Mouse (Mus musculus) erythroid progenitor cell, adult 5-6 weeks (primary cell): ENCODE measurements around the gene Prkd2. TPM values are rescaled to one million over a fixed set of nuclear protein-coding genes. Genes with fewer than 3 reads are reported as not detected.

Source experiments
- ATAC-seq: replicated peaks from 2 replicates; pipeline ENCODE4 v1.8.0; 2016; ENCODE audit warnings: moderate number of reproducible peaks, mild to moderate bottlenecking, moderate TSS enrichment, inconsistent platforms; ENCODE audit not compliant: poor library complexity, low FRiP score, severe bottlenecking
- total RNA-seq, 2 experiments: library from RNA; stranded (forward) in 1 of 2; stranded (reverse) in 1 of 2; fragments of 150-400 nt in 1 of 2; fragments of 186-747, 209-891 nt in 1 of 2; gene quantifications; 2 replicates each; pipeline versions ENCODE4 v1.2.3 to v1.2.4; 2015 to 2017; ENCODE audit warnings: low replicate concordance in 2 of 2

Prkd2 gene
- total RNA-seq (2015; ENCODE audit: low replicate concordance) (8.3 and 18.4 TPM in 2 replicates), total RNA-seq (2017; ENCODE audit: low replicate concordance) (3.8 and 4.9 TPM in 2 replicates)

DNA sequence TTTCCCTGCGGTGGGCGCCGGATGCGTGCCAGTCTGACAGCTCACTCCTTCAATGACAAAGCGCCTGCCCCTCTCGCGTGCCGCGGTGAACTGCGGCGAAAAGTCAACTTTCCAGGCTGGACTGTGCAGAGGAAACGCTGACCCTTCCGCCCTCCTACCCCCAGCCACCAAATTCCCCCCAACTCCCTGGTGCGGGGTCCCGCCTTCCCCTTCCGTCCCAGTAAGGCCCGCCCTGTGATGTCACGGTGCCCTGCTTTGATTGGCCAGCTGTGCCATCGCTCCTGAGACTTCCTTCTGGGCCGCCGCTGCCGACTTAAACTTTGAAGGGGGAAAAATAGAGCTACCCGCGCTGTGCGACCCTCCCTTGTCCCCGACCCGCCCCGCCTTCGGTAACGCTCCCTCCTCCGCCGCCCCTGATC, at the start of gene Prkd2:
Gene Prkd2, plus strand, starts transcription at position 258 of the 419 bp plus-strand sequence.
- ATAC-seq = peak; percentile 87

DNA sequence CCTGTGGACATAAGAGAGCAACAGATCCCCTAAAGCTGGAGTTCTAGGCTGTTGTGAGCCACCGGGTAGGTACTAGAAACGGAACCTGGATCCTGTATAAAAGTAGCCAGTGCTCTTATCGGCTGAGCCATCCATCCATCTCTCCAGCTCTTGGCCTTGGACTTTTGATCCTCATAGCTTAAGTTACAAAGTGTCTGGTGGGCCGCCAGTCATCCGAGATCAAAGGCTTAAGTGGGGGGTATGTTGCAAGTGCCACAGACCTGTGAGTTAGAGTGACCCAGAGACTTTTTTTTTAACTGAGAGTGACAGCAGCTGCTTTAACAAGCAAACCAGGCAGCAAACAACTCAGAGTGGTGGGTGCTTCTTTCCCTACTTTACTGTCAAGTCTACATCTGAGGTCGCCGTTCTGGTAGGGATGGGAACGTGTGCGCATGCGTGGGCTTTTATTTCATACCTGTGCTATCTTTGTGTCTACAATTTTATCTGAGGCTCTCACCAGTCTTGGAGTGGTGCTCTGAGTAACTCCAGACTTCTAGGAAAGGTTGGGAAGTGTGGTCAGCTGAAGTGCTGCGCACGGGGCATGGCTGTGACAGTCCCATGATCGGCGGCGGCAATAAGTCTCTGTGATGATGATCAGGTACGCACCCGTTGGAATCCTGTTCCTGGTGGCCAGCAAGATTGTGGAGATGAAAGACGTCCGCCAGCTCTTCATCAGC, 49.5 kb upstream of the Prkd2 start:
- ATAC-seq = no peak

DNA sequence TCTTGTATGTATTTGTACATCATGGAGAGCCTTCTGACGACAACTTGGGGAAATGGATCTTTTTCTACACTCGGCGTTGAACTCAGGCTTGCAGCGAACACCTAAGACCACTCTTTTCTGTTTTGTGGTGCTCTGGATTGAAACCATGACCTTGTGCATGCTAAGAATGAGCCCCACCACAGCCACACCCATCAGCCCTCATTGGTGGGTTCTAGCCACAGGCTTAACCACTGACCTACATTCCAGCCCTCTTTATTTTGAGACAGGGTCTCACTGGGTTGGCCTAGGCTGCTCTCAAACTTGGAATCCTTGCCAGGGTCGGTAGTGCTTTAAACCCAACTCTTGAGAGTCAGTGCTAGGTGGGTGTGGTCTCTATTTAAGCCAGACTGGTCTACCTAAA, 47.8 kb upstream of the Prkd2 start:
- no peak for ATAC-seq

DNA sequence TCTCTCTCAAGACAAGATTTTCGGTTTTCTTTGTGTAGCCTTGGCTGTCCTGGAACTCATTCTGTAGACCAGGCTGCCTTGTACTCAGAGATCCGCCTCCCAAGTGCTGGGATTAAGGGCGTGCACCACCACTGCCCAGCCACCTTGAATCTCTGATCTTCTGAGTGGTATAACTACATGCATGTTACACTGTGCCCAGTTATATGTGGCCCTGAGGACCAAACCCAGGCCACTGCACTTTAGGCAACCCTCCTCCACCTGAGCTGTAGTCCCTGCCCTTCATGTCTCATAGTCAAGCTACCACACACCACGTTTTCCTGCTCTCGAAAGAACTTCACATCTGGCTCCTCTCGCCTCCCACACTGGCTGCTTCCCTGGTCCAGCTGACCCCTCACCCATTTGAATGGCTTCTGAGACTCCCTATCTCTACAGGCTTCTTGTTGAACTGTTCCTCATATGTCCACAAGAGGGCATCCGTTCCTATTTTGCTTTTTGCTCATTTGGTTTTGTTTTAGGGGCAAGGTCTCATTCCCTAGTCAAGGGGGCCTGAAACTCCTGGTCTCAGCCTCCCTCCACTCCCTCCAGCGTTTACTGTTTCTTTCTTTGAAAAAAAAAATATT, 38.2 kb upstream of the Prkd2 start:
- peak; percentile 78 for ATAC-seq

- ATAC-seq = no peak
These were observed 34.8 kb upstream of the Prkd2 start for GRCm38 (mm10) chr7:16807936-16808335.

GRCm38 (mm10) chr7:16808647-16809046, 34.1 kb upstream of the Prkd2 start:
- no peak for ATAC-seq

GRCm38 (mm10) chr7:16809739-16810138, 33.0 kb upstream of the Prkd2 start:
- peak; percentile 80 for ATAC-seq

DNA sequence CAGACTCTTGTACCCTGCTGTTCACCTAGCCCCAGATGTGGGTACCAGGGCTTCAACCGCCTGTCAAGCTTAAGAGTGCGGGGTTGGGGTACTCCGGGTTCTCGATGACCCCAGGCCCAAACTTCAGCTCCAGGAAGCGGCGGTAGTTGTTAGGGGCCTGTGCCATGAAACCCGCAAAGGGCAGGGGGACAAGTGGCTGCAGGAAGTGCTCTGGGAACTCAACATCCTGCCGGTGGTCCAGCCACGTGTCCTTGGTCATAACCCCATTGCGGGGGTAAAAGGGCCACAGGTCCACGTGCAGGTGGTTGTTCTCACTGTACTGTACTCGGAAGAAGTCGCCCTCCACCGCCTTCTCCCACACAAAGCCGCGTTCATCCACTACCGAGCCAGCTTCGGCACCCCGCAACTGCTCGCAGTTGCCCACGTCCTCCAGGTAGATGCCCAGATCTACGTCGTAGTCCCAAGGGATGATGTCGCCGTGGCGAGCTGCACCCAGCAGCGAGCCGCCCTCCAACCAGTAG, 32.2 kb upstream of the Prkd2 start:
- ATAC-seq = no peak

DNA sequence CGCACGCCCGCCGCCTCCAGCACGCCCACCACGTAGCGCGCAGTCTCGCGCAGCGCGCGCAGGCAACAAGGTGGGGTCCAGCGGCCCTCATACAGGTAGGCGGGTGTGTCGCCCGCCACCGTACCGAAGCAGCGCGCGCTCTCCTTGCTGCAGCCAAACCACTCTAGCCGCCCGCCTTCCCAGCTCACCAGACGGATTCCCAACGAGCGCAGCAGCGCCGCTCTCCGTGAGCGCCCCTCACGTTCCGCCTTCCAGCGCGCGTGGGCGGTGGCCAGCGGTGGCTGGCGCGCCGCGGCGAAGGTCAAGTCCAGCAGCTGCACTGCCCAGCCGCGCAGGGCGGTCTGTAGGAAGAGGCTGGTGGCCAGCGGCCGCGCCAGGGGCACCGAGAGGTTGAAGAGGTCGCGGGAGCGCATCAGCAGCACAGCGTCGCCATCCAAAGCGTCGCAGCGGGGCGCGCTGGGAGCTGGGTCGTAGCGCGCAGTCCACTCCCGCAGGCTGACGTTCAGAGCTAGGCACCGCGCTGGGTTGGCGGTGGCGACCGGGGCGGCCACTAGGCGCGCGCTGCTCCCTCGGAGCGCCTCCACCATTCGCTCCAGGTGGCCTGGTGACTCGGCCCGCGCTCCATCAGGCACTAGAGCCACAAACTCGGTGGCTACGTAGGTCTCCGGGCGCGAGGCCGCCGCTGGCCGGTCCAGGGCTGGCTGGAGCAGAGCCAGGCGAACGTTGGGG, 31.6 kb upstream of the Prkd2 start:
- ATAC-seq = no peak

DNA sequence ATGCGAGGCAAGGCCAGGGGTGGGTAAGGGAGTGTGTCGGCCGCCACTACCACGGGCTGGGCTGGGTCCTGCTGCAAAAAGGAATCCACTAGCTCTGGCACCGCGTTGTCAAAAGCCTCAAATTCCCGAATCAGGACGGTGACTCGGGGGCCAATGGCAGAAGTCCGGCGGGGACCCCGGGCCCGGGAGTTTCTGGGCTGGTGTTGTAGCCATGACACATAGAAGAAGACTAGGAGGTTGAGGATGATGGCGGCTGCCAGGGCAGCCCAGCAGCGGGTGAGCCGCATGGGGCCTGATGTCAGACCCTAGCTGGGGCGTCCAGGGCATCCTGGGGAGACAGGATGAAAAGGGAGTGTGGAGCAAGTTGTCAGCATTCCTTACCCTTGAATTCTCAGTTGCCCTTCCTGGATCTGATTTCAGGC, 31.0 kb upstream of the Prkd2 start:
- no peak for ATAC-seq

- ATAC-seq = no peak
These were observed 30.2 kb upstream of the Prkd2 start for GRCm38 (mm10) chr7:16812505-16812904.

DNA sequence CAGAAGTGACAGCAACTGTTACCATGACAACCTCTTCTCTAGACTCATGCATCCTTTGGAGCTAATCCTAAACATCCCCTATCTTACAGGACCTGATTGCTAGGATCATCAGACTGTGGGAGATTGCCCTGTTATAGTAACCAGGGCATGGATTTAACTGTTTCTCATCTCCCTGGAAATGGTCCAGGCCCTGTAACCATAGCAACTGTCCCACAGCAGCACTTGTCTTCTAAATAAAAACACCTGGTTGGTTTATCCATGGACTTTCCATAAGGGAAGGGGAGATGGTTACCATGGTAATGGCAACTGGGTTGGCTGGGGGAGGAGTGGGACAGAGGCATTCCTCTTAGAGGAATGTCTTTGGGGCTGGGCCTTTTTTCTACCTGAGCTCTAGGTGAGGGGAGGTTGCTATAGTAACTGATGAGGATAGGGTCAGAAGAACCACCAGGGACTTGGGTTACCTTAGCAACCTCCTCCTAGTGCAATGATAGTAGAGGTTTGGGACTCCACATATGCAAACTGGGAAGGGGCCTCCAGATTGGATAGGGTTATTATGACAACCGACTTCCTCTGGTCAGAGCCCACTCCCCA, 27.3 kb upstream of the Prkd2 start, which contains the start of gene Strn4:
Gene Strn4, plus strand, starts transcription at position 539 of the 591 bp plus-strand sequence.
- no peak for ATAC-seq

DNA sequence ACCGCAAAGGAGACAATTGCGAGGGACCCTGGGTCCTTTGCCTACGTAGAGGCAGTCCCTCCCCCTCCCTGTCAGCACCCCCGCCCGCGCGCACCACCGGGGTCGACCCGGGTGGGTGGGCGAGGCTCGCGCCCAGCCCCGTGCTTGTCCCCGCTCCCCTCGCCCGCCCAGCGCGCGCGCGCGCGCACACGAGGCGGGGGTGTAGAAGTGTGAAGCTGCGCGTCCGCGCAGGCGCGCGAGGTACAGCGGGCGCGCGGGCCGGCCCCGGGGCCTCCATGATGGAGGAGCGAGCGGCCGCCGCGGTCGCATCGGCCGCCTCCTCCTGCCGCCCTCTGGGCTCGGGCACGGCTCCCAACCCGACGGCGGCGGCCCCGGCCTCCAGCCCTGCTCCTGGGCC, 26.6 kb upstream of the Prkd2 start:
- peak; percentile 45; the same call in 1 of the 2 replicates for ATAC-seq

DNA sequence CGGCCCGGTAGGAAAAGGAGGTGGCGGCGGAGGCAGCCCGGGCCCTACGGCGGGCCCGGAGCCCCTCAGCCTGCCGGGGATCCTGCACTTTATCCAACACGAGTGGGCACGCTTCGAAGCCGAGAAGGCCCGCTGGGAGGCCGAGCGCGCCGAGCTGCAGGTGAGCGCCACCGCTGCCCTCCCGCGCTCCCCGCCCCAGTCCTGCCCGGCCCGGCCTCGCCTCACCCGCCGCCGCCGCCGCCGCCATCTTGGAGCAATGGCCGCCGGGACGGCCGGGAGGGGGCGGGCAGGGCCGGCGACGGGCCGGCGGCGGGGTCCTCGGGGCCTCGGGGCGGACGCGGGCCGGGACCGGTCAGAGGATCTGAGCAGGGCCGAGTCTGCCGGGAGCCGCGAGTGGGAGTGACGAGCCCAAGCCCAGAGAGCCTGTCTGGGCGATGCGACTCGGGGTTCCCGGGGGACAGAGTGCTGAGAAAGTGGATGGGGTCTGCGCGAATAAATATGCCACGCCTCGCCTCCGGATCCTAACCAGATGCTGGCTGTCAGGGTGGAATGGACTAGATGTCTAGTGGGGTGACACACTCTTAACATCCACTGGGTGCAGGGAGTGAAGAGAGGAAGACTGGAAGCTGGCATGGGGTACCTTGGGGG, 26.1 kb upstream of the Prkd2 start, which contains the start of gene Fkrp:
Gene Fkrp, minus strand, starts transcription at position 258 of the 648 bp plus-strand sequence.
- peak; percentile 59 for ATAC-seq

DNA sequence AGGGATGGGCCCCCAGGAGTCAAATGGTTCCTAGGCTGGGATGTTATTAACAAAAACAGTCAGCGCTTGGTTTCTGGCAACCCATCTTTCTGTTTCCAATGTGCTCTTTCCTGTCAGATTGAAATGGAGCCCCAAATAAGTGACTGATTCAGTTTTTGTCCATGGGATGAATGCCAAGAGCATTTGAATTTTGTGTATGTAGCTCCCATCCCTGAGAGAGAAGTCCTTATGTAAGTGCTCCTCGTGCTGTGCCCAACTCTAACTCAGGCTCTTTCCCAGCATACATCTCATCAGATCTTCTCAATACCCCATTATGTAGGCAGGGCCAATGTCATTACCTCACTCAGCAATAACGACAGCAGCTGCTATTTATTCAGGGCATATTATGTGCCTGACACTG, 25.0 kb upstream of the Prkd2 start:
- no peak for ATAC-seq

- peak; percentile 79 for ATAC-seq
These were observed 22.9 kb upstream of the Prkd2 start for GRCm38 (mm10) chr7:16819794-16820193.

- no peak for ATAC-seq
These were observed 22.4 kb upstream of the Prkd2 start for GRCm38 (mm10) chr7:16820271-16820763.

- no peak for ATAC-seq
These were observed 21.6 kb upstream of the Prkd2 start for GRCm38 (mm10) chr7:16821091-16821490.

DNA sequence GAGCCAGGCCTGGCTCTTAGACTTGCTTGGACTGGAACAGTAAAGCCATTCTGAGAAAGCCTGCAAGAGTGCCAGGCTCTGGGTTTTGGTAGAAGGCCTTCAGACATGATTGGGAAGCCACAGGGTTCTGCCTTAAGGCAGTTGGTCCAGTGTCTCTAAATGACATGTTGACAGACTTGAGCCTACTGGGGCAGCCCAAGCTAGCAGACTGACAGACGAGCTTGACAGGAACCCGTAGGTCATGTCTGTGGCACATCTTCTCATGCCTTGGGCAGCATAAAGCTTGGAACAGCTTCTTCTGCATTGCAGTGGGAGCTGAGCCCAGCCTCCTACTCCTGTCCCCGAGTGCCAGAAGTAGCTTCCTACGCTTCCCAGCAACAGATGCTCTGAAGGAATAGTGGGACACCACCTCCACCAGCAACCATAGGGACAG, 21.0 kb upstream of the Prkd2 start:
- no peak for ATAC-seq
